Mouse (Mus musculus) spleen, adult 2 months (tissue): ENCODE measurements around the gene Pdzrn3.

Experiments used
- CTCF ChIP-seq: fragments of 200-500 bp; IDR thresholded peaks from 2 replicates; pipeline ENCODE4 v1.5.1; 2011; ENCODE audit warnings: mild to moderate bottlenecking, inconsistent platforms; ENCODE audit not compliant: insufficient read depth, insufficient read length, insufficient replicate concordance; ENCODE audit errors: extremely low read depth
- POLR2A ChIP-seq: fragments of 200-500 bp; IDR thresholded peaks from 2 replicates; pipeline ENCODE4 v1.6.1; 2011; ENCODE audit warnings: low read depth, low read length, inconsistent platforms

GRCm38 (mm10) chr6:101135368-101135767 lies 242.3 kb downstream of the Pdzrn3 start:
- no peak for TF ChIP-seq POLR2A
- TF ChIP-seq CTCF = no peak
